ENCODE assay signal across 8 mouse cellular contexts in genomic region chr9:23204339-23205288, GRCm38 (mm10). TPM values are rescaled to one million over a fixed set of nuclear protein-coding genes. Genes with fewer than 3 reads are reported as not detected.
DNase-seq lines count a peak whose midpoint lies in the region; ATAC-seq and TF ChIP-seq lines count a peak whose summit lies in the region.

No protein-coding gene starts in this region.

- 0 out of 2 replicates have a peak overlapping the region, but pooled peaks have one; percentile 31 for H3K9ac ChIP-seq in midbrain, embryonic 12.5 days (replicated peaks)

- no peaks in the 10 kb centered on the region for H3K9me3 ChIP-seq in midbrain, embryonic 12.5 days

- peak; percentile 5 for ATAC-seq in Patski
- ATAC-seq in frontal cortex, adult (ENCODE audit: low TSS enrichment), result peak; percentile 96
- ATAC-seq in midbrain, embryonic 12.5 days (ENCODE audit: low FRiP score, low read depth), result peak; percentile 77

- H3K27ac ChIP-seq in midbrain, embryonic 12.5 days (replicated peaks), result peak overlapping the region; percentile 56; the same call in 1 of the 2 replicates

- H3K4me2 ChIP-seq in midbrain, embryonic 12.5 days (replicated peaks), result peak overlapping the region; percentile 47

- 8% methylated on average over 17 of the region's 17 CpGs for WGBS in midbrain, embryonic 12.5 days

- peaks cover 22% of the 10 kb centered on the region for H3K4me1 ChIP-seq in midbrain, embryonic 12.5 days

- CTCF ChIA-PET in Patski (lab: Charles Lee), result interaction anchor here (0.9 to 1.0 kb wide), 3 partner anchors 7 to 47 kb away, joined by 3 read pairs; no protein-coding TSS in a partner anchor

- H3K27me3 ChIP-seq in Patski, result no peaks in the 10 kb centered on the region
- H3K27me3 ChIP-seq in midbrain, embryonic 12.5 days, result peaks cover 7% of the 10 kb centered on the region; the same call in 1 of the 2 replicates

- POLR2A ChIA-PET in Patski (lab: Charles Lee), result interaction anchor here (0.5 kb wide), 1 partner anchor 64 kb away, joined by 4 read pairs; no protein-coding TSS in a partner anchor

- H3K4me3 ChIP-seq in midbrain, embryonic 12.5 days, result peak overlapping the region; percentile 14; the same call in 1 of the 2 replicates

- TF ChIP-seq CTCF in Patski (IDR thresholded peaks at IDR 0.05), result no peak

- in situ Hi-C loops in Patski (cut with MboI; ENCODE audit: low pct_unique_long_range_greater_than_20kb), result no loop called here

- no peaks in the 10 kb centered on the region for H3K36me3 ChIP-seq in midbrain, embryonic 12.5 days

- no peak for DNase-seq in Patski (ENCODE audit: low read depth, low spot score)
- peak; percentile 62 for DNase-seq in brain, adult 2 months (ENCODE audit: low read depth, low spot score)
- DNase-seq in thymus, postnatal 14 days, result no peak
- no peak for DNase-seq in ovary, adult 18-20 months (ENCODE audit: low spot score)
- DNase-seq in thymus, postnatal 36 days, result no peak
- no peak for DNase-seq in lung, postnatal 36 days

RNA-seq across cellular contexts. Expression of gene Bmper, which starts 18.3 kb away (rescaled TPM):
- polyA plus RNA-seq in Patski (2021), result 1.4 TPM
- 2.9 and 5.3 TPM in 2 replicates for polyA plus RNA-seq in midbrain, embryonic 12.5 days (2016; fragmentation: Nextera tagmentation; extraction: Ambion mirVana)

Comparison
In these comparisons a context has a peak if more than half of its experiments do, and no peak if none do; other contexts are left out.
1. ATAC-seq: peak in every context shown above with its lines; median percentile 96 in frontal cortex, adult; 77 in midbrain, embryonic 12.5 days; 5 in Patski.